Mouse (Mus musculus) spleen, postnatal 4 days (tissue): ENCODE results near the gene Hs3st3b1.

Source experiments
- DNase-seq, 2 experiments: peaks; one replicate each; pipeline ENCODE4 v3.0.0; 2022; ENCODE audit warnings: low spot score in 2 of 2

Gene Hs3st3b1

GRCm38 (mm10) chr11:63923386-63923785, 1.3 kb upstream of the Hs3st3b1 start:
- DNase-seq = no peak

- DNase-seq = peak in 1 of 2 experiments; percentile 70
Measured at GRCm38 (mm10) chr11:63921044-63921951, 792 bp downstream of the Hs3st3b1 start.

- peak; percentile 68 to 86 for DNase-seq
Measured at GRCm38 (mm10) chr11:63920531-63920930, 1.6 kb downstream of the Hs3st3b1 start.

- no peak for DNase-seq
Measured at GRCm38 (mm10) chr11:63919211-63920098, 2.6 kb downstream of the Hs3st3b1 start.

GRCm38 (mm10) chr11:63918321-63919105, 3.6 kb downstream of the Hs3st3b1 start:
- no peak for DNase-seq

- DNase-seq = no peak
Measured at GRCm38 (mm10) chr11:63917561-63917960, 4.5 kb downstream of the Hs3st3b1 start.

GRCm38 (mm10) chr11:63914388-63914787, 7.7 kb downstream of the Hs3st3b1 start:
- DNase-seq = peak; percentile 55 to 75

- no peak for DNase-seq
Measured at GRCm38 (mm10) chr11:63913936-63914335, 8.2 kb downstream of the Hs3st3b1 start.

GRCm38 (mm10) chr11:63911001-63911400, 11.1 kb downstream of the Hs3st3b1 start:
- no peak for DNase-seq

GRCm38 (mm10) chr11:63909961-63910360, 12.1 kb downstream of the Hs3st3b1 start:
- no peak for DNase-seq

- no peak for DNase-seq
Measured at GRCm38 (mm10) chr11:63908500-63908899, 13.6 kb downstream of the Hs3st3b1 start.

- DNase-seq = no peak
Measured at GRCm38 (mm10) chr11:63906552-63907353, 15.3 kb downstream of the Hs3st3b1 start.

GRCm38 (mm10) chr11:63904787-63905186, 17.3 kb downstream of the Hs3st3b1 start:
- DNase-seq = no peak

- DNase-seq = no peak
Measured at GRCm38 (mm10) chr11:63898509-63899168, 23.5 kb downstream of the Hs3st3b1 start.

GRCm38 (mm10) chr11:63897856-63898508, 24.1 kb downstream of the Hs3st3b1 start:
- DNase-seq = no peak

- DNase-seq = no peak
Measured at GRCm38 (mm10) chr11:63897011-63897410, 25.1 kb downstream of the Hs3st3b1 start.

GRCm38 (mm10) chr11:63894188-63894587, 27.9 kb downstream of the Hs3st3b1 start:
- no peak for DNase-seq

- DNase-seq = no peak
Measured at GRCm38 (mm10) chr11:63893557-63893956, 28.5 kb downstream of the Hs3st3b1 start.

GRCm38 (mm10) chr11:63891479-63892020, 30.5 kb downstream of the Hs3st3b1 start:
- DNase-seq = no peak
